Mouse (Mus musculus): Measurements from ENCODE around the gene Kcnh6. TPM values are rescaled to one million over a fixed set of nuclear protein-coding genes. Genes with fewer than 3 reads are reported as not detected.

Kcnh6 gene
- polyA plus RNA-seq, 1 experiment from 2014 or later, result 0.07 TPM

GRCm38 (mm10) chr11:105974593-105974992 is 33.3 kb upstream of the Kcnh6 start:
- 90% methylated on average over 6 of the region's 6 CpGs for WGBS
- Histone ChIP-seq H3K4me3 (ENCODE audit: low read depth, low read length) (no peak overlapping the region), H3K4me1 (ENCODE audit: control insufficient read depth, insufficient read depth, low read length) (no peaks in the 10 kb centered on the region), H3K36me3 (ENCODE audit: control insufficient read depth, insufficient read depth, low read length) (no peaks in the 10 kb centered on the region), H3K9ac (replicated peaks; ENCODE audit: low read depth, low read length) (no peak overlapping the region), H3K27ac (ENCODE audit: low read length) (no peak overlapping the region), H3K4me2 (replicated peaks; ENCODE audit: low read depth, low read length) (no peak overlapping the region), H3K9me3 (ENCODE audit: control insufficient read depth, low read depth, low read length) (no peaks in the 10 kb centered on the region), H3K27me3 (ENCODE audit: control insufficient read depth, insufficient read depth, low read length) (no peaks in the 10 kb centered on the region)
- no peak for ATAC-seq (ENCODE audit: insufficient number of reproducible peaks, insufficient read depth, low FRiP score, low read depth)

DNA sequence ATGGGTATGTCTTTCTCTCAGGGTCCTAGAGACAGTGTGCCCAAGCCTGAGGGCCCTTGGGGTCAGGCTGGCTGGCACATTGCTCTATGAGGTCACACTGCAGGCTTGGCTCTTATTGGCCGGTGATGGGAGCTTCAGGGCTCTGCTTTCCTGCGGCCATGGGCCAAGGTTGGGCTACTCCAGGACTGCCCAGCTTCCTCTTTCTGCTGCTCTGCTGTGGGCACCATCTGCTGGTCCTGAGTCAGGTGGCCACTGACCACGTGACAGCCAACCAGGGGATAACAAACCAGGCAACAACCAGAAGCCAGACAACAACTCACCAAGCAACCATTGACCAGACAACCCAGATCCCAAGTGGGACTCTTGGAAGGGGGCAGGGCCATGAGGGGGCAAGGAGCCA is 32.9 kb upstream of the Kcnh6 start:
- Histone ChIP-seq H3K36me3 (ENCODE audit: control insufficient read depth, insufficient read depth, low read length) (no peaks in the 10 kb centered on the region), H3K4me2 (replicated peaks; ENCODE audit: low read depth, low read length) (no peak overlapping the region), H3K4me3 (ENCODE audit: low read depth, low read length) (no peak overlapping the region), H3K4me1 (ENCODE audit: control insufficient read depth, insufficient read depth, low read length) (no peaks in the 10 kb centered on the region), H3K27ac (ENCODE audit: low read length) (no peak overlapping the region), H3K9ac (replicated peaks; ENCODE audit: low read depth, low read length) (no peak overlapping the region), H3K27me3 (ENCODE audit: control insufficient read depth, insufficient read depth, low read length) (no peaks in the 10 kb centered on the region), H3K9me3 (ENCODE audit: control insufficient read depth, low read depth, low read length) (no peaks in the 10 kb centered on the region)
- no peak for ATAC-seq (ENCODE audit: insufficient number of reproducible peaks, insufficient read depth, low FRiP score, low read depth)
- WGBS, result 82% methylated on average over 3 of the region's 3 CpGs

DNA sequence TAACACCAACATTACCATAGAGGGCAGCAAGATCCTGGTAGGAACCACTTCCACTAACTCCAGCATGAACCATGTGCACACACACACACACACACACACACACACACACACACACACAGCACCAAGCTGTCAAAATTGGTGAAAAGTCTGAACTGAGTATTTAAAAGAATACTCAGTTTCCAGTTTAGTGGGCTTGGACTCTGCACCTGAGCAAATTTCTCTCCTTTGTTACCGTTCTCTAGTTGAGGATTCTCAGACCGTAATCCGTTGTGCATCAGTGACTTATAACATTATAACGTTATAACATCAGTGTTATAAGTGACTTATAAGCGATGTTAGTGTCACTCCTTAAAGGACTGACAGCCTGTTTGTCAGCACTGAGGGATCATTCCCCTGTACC is 32.3 kb upstream of the Kcnh6 start:
- H3K9ac ChIP-seq (replicated peaks; ENCODE audit: low read depth, low read length), result no peak overlapping the region
- H3K4me2 ChIP-seq (replicated peaks; ENCODE audit: low read depth, low read length), result no peak overlapping the region
- no peaks in the 10 kb centered on the region for H3K9me3 ChIP-seq (ENCODE audit: control insufficient read depth, low read depth, low read length)
- H3K27me3 ChIP-seq (ENCODE audit: control insufficient read depth, insufficient read depth, low read length), result no peaks in the 10 kb centered on the region
- no peak for ATAC-seq (ENCODE audit: insufficient number of reproducible peaks, insufficient read depth, low FRiP score, low read depth)
- WGBS, result 89% methylated on average over 5 of the region's 5 CpGs
- no peak overlapping the region for H3K4me3 ChIP-seq (ENCODE audit: low read depth, low read length)
- H3K27ac ChIP-seq (ENCODE audit: low read length), result no peak overlapping the region
- H3K4me1 ChIP-seq (ENCODE audit: control insufficient read depth, insufficient read depth, low read length), result no peaks in the 10 kb centered on the region
- no peaks in the 10 kb centered on the region for H3K36me3 ChIP-seq (ENCODE audit: control insufficient read depth, insufficient read depth, low read length)

DNA sequence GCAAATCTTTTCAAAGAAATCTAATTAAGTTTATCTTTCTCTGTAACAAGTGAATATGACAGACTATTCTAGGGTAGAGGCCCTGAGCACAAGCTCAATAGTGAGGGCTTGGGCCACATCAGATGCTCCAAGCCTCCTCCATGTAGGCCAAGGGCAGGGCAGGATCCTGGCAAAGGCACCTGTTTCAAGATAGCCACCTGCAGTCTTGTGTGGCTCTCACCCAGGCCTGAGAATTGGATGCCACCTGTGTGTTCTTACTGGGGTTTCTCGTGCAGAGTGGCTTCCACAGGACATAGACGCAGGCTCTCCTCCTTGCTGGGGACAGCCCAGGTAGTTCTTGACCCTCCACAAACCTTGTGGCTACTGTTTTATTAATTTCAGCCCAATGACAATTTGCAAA is 29.7 kb upstream of the Kcnh6 start:
- Histone ChIP-seq H3K4me2 (replicated peaks; ENCODE audit: low read depth, low read length) (no peak overlapping the region), H3K4me1 (ENCODE audit: control insufficient read depth, insufficient read depth, low read length) (no peaks in the 10 kb centered on the region), H3K36me3 (ENCODE audit: control insufficient read depth, insufficient read depth, low read length) (no peaks in the 10 kb centered on the region), H3K9ac (replicated peaks; ENCODE audit: low read depth, low read length) (no peak overlapping the region), H3K27me3 (ENCODE audit: control insufficient read depth, insufficient read depth, low read length) (no peaks in the 10 kb centered on the region), H3K9me3 (ENCODE audit: control insufficient read depth, low read depth, low read length) (no peaks in the 10 kb centered on the region), H3K27ac (ENCODE audit: low read length) (no peak overlapping the region), H3K4me3 (ENCODE audit: low read depth, low read length) (no peak overlapping the region)
- 70% methylated on average over 2 of the region's 2 CpGs for WGBS
- ATAC-seq (ENCODE audit: insufficient number of reproducible peaks, insufficient read depth, low FRiP score, low read depth), result no peak

- 56% methylated on average over 5 of the region's 5 CpGs for WGBS
- Histone ChIP-seq H3K4me2 (replicated peaks; ENCODE audit: low read depth, low read length) (no peak overlapping the region), H3K9ac (replicated peaks; ENCODE audit: low read depth, low read length) (no peak overlapping the region), H3K36me3 (ENCODE audit: control insufficient read depth, insufficient read depth, low read length) (no peaks in the 10 kb centered on the region), H3K27me3 (ENCODE audit: control insufficient read depth, insufficient read depth, low read length) (no peaks in the 10 kb centered on the region), H3K4me1 (ENCODE audit: control insufficient read depth, insufficient read depth, low read length) (no peaks in the 10 kb centered on the region), H3K9me3 (ENCODE audit: control insufficient read depth, low read depth, low read length) (no peaks in the 10 kb centered on the region), H3K27ac (ENCODE audit: low read length) (no peak overlapping the region), H3K4me3 (ENCODE audit: low read depth, low read length) (no peak overlapping the region)
- no peak for ATAC-seq (ENCODE audit: insufficient number of reproducible peaks, insufficient read depth, low FRiP score, low read depth)
Observed at GRCm38 (mm10) chr11:105978634-105979033, 29.3 kb upstream of the Kcnh6 start.

GRCm38 (mm10) chr11:105984452-105984851 is 23.5 kb upstream of the Kcnh6 start:
- no peak for ATAC-seq (ENCODE audit: insufficient number of reproducible peaks, insufficient read depth, low FRiP score, low read depth)
- no peaks in the 10 kb centered on the region for H3K27me3 ChIP-seq (ENCODE audit: control insufficient read depth, insufficient read depth, low read length)
- H3K9ac ChIP-seq (replicated peaks; ENCODE audit: low read depth, low read length), result no peak overlapping the region
- no peak overlapping the region for H3K4me3 ChIP-seq (ENCODE audit: low read depth, low read length)
- no peaks in the 10 kb centered on the region for H3K9me3 ChIP-seq (ENCODE audit: control insufficient read depth, low read depth, low read length)
- 75% methylated on average over 4 of the region's 4 CpGs for WGBS
- no peaks in the 10 kb centered on the region for H3K36me3 ChIP-seq (ENCODE audit: control insufficient read depth, insufficient read depth, low read length)
- H3K4me1 ChIP-seq (ENCODE audit: control insufficient read depth, insufficient read depth, low read length), result no peaks in the 10 kb centered on the region
- H3K27ac ChIP-seq (ENCODE audit: low read length), result no peak overlapping the region
- no peak overlapping the region for H3K4me2 ChIP-seq (replicated peaks; ENCODE audit: low read depth, low read length)

DNA sequence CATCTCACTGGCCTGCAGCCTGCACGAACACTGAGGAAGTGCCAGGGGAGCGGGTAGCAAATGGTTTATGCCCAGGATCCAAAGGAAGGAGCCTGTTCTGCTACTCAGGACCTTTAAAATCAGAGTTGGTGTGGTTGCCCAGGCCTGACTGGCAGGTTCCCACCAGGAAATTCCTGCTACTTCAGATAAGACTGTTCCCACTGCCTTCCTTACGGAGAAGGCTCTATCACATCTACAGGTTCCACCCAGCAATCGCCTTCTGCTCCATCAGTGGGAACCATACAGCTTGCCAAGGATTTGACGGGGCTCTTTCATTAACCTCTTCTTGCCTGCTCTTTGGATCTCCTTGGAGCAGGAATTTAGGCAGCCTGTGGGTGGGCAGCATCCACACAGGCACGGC is 20.5 kb upstream of the Kcnh6 start:
- no peak overlapping the region for H3K9ac ChIP-seq (replicated peaks; ENCODE audit: low read depth, low read length)
- H3K27me3 ChIP-seq (ENCODE audit: control insufficient read depth, insufficient read depth, low read length), result no peaks in the 10 kb centered on the region
- H3K36me3 ChIP-seq (ENCODE audit: control insufficient read depth, insufficient read depth, low read length), result no peaks in the 10 kb centered on the region
- no peak for ATAC-seq (ENCODE audit: insufficient number of reproducible peaks, insufficient read depth, low FRiP score, low read depth)
- H3K27ac ChIP-seq (ENCODE audit: low read length), result no peak overlapping the region
- WGBS, result 72% methylated on average over 6 of the region's 6 CpGs
- no peaks in the 10 kb centered on the region for H3K9me3 ChIP-seq (ENCODE audit: control insufficient read depth, low read depth, low read length)
- H3K4me2 ChIP-seq (replicated peaks; ENCODE audit: low read depth, low read length), result no peak overlapping the region
- no peaks in the 10 kb centered on the region for H3K4me1 ChIP-seq (ENCODE audit: control insufficient read depth, insufficient read depth, low read length)
- no peak overlapping the region for H3K4me3 ChIP-seq (ENCODE audit: low read depth, low read length)

DNA sequence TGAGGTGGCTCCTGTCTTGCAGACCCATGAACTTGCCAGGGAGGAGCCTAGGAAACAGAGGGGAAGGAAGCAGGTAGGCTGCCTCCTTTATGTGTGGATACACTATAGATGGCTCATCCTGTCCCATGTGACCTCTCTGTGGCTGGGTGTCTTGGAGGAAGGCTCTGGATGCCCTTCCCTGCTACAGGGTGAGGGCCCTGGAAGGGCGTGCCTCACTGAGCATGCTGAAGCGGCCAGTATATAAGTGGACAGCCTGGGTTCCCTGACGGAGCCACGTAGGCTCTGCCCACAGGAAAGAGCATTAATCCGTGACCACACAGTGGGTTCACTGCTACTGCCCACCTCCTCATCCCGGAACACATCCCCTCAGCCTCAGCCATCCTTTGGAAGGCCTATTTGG is 18.5 kb upstream of the Kcnh6 start:
- no peaks in the 10 kb centered on the region for H3K27me3 ChIP-seq (ENCODE audit: control insufficient read depth, insufficient read depth, low read length)
- no peak overlapping the region for H3K4me2 ChIP-seq (replicated peaks; ENCODE audit: low read depth, low read length)
- 76% methylated on average over 6 of the region's 6 CpGs for WGBS
- H3K9ac ChIP-seq (replicated peaks; ENCODE audit: low read depth, low read length), result no peak overlapping the region
- H3K4me1 ChIP-seq (ENCODE audit: control insufficient read depth, insufficient read depth, low read length), result no peaks in the 10 kb centered on the region
- H3K4me3 ChIP-seq (ENCODE audit: low read depth, low read length), result no peak overlapping the region
- H3K36me3 ChIP-seq (ENCODE audit: control insufficient read depth, insufficient read depth, low read length), result no peaks in the 10 kb centered on the region
- no peak for ATAC-seq (ENCODE audit: insufficient number of reproducible peaks, insufficient read depth, low FRiP score, low read depth)
- H3K27ac ChIP-seq (ENCODE audit: low read length), result no peak overlapping the region
- no peaks in the 10 kb centered on the region for H3K9me3 ChIP-seq (ENCODE audit: control insufficient read depth, low read depth, low read length)

GRCm38 (mm10) chr11:105990231-105990630 is 17.7 kb upstream of the Kcnh6 start:
- Histone ChIP-seq H3K36me3 (ENCODE audit: control insufficient read depth, insufficient read depth, low read length) (no peaks in the 10 kb centered on the region), H3K9ac (replicated peaks; ENCODE audit: low read depth, low read length) (no peak overlapping the region), H3K27ac (ENCODE audit: low read length) (no peak overlapping the region), H3K4me2 (replicated peaks; ENCODE audit: low read depth, low read length) (no peak overlapping the region), H3K27me3 (ENCODE audit: control insufficient read depth, insufficient read depth, low read length) (no peaks in the 10 kb centered on the region), H3K9me3 (ENCODE audit: control insufficient read depth, low read depth, low read length) (no peaks in the 10 kb centered on the region), H3K4me1 (ENCODE audit: control insufficient read depth, insufficient read depth, low read length) (no peaks in the 10 kb centered on the region), H3K4me3 (ENCODE audit: low read depth, low read length) (no peak overlapping the region)
- no peak for ATAC-seq (ENCODE audit: insufficient number of reproducible peaks, insufficient read depth, low FRiP score, low read depth)
- WGBS, result 65% methylated on average over 2 of the region's 2 CpGs

All from stomach, embryonic 14.5 days (tissue).